Mouse (Mus musculus) E14TG2a.4 (cell line): ENCODE measurements around the gene Vdac1.

ENCODE experiments used
- CTCF ChIP-seq: conservative IDR thresholded peaks from 2 replicates; pipeline ENCODE4 v1.5.1; 2014; ENCODE audit warnings: low read length
- NANOG ChIP-seq: IDR thresholded peaks from 2 replicates; pipeline ENCODE4 v1.6.1; 2014; ENCODE audit warnings: borderline replicate concordance, low read length, mixed read lengths

- TF ChIP-seq CTCF (no peak), NANOG (no peak)
These were observed 27.0 kb upstream of the Vdac1 start for GRCm38 (mm10) chr11:52333616-52334015.
